Mouse (Mus musculus): ENCODE data around the gene Pik3cb. TPM values are rescaled to one million over a fixed set of nuclear protein-coding genes. Genes with fewer than 3 reads are reported as not detected.

Pik3cb gene
- polyA plus RNA-seq (2014; fragmentation: Illumina TruSeq; extraction: RNeasy Lipid Tissue Mini Kit (QIAGEN cat#74804); ENCODE audit: low read depth, low replicate concordance) = 12.1 TPM

DNA sequence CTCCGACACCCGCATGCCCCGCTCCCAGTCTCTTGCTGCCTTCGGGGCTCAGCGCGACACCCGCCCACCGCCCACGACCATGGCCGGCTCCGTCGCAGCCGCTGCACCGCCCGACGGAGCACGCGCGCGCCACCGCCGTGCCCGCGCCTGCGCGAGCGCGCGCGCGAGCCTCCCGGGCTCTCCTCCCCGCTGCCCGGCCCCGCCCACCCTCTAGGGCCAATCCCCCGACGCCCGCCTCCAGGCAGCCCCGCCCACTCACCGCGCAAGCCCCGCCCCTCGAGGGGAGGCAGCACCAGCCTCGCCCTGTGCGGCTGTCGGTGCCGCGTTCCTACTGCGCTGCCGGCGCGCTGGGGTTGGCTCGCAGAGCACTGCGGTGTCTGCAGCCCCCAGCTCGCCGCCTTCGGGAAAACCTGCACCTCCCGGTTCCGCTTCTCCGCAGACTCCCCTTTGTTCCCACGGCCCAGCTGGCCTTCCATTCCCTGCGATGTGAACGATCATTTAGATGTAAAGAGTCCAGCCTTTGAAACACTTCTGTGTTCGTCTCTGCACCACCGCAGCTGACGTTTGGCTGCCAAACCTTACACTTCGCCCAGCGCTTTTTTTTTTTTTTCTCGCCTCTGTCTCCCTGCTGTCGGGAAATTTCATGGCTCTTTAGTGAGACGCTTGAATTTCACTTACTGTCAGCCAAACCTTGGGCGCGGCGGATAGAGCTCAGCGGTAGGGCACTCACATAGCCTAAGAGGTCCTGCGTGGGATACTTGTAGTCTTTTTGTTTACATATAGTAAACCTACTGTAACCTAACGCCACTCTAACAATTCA lies at the start of gene Pik3cb:
Gene Pik3cb (minus strand): TSS at position 559 of the 820 bp plus-strand sequence.

DNA sequence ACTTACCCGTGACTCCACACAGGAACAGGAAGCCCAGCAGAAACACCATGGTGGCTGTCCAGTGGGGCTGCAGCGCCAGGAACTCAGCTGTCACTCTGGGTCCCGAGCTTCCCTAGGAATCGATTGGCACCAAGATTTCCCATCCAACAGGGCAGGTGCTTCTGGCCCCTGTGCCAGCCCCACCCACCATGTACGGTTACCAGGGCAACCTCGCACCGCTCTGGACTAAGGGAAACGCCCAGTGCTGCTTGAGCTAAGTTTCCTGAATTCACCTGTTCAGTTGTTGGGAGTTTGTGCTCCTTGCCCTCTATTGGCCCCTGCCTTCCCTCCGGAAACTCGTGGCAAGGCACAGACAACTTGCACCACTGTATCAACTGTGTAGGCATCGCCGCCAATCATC lies 104.8 kb downstream of the Pik3cb start, which contains the start of gene Gm1123:
Gene Gm1123 (minus strand): TSS at position 141 of the 400 bp plus-strand sequence.

Other genes starting within 250 kb of the Pik3cb start
- not detected for gene 7420426K07Rik, start 237.5 kb downstream of the Pik3cb start, polyA plus RNA-seq (2014; fragmentation: Illumina TruSeq; extraction: RNeasy Lipid Tissue Mini Kit (QIAGEN cat#74804); ENCODE audit: low read depth, low replicate concordance)
- gene Foxl2, start 185.3 kb downstream of the Pik3cb start, polyA plus RNA-seq (2014; fragmentation: Illumina TruSeq; extraction: RNeasy Lipid Tissue Mini Kit (QIAGEN cat#74804); ENCODE audit: low read depth, low replicate concordance) = 1.1 TPM
- gene Faim, start 154.2 kb downstream of the Pik3cb start, polyA plus RNA-seq (2014; fragmentation: Illumina TruSeq; extraction: RNeasy Lipid Tissue Mini Kit (QIAGEN cat#74804); ENCODE audit: low read depth, low replicate concordance) = 45.6 TPM
- not detected for gene Gm1123, start 104.9 kb downstream of the Pik3cb start, polyA plus RNA-seq (2014; fragmentation: Illumina TruSeq; extraction: RNeasy Lipid Tissue Mini Kit (QIAGEN cat#74804); ENCODE audit: low read depth, low replicate concordance)
- not detected for gene Faiml, start 96.6 kb upstream of the Pik3cb start, polyA plus RNA-seq (2014; fragmentation: Illumina TruSeq; extraction: RNeasy Lipid Tissue Mini Kit (QIAGEN cat#74804); ENCODE audit: low read depth, low replicate concordance)
- gene Cep70, start 102.7 kb upstream of the Pik3cb start, polyA plus RNA-seq (2014; fragmentation: Illumina TruSeq; extraction: RNeasy Lipid Tissue Mini Kit (QIAGEN cat#74804); ENCODE audit: low read depth, low replicate concordance) = 26.6 TPM
- 14.6 TPM for gene Esyt3, start 217.9 kb upstream of the Pik3cb start, polyA plus RNA-seq (2014; fragmentation: Illumina TruSeq; extraction: RNeasy Lipid Tissue Mini Kit (QIAGEN cat#74804); ENCODE audit: low read depth, low replicate concordance)